Mouse (Mus musculus) testis, adult 2 months (tissue): ENCODE measurements around the gene Sart1. TPM values are rescaled to one million over a fixed set of nuclear protein-coding genes. Genes with fewer than 3 reads are reported as not detected.
"Not testable (repeated sequence)": the region's sequence is repeated elsewhere in the genome, so short reads cannot be mapped to it uniquely, and the experiment has no call there.

Experiments used
- H3K27ac ChIP-seq: fragments of 200-500 bp; 2 replicates; pipeline ENCODE4 v1.5.1; 2012; ENCODE audit warnings: low read depth, low read length; ENCODE audit not compliant: control insufficient read depth, insufficient read depth
- H3K27me3 ChIP-seq: fragments of 200-500 bp; 2 replicates; pipeline ENCODE4 v1.6.1; 2012; ENCODE audit warnings: mild to moderate bottlenecking, low read length, moderate library complexity; ENCODE audit not compliant: control insufficient read depth, insufficient read depth
- H3K36me3 ChIP-seq: fragments of 200-500 bp; 2 replicates; pipeline ENCODE4 v1.6.1; 2012; ENCODE audit warnings: mild to moderate bottlenecking, low read length; ENCODE audit not compliant: control insufficient read depth, insufficient read depth
- H3K4me1 ChIP-seq: fragments of 200-500 bp; 2 replicates; pipeline ENCODE4 v1.6.1; 2012; ENCODE audit warnings: low read length; ENCODE audit not compliant: control insufficient read depth, insufficient read depth
- H3K4me3 ChIP-seq: fragments of 200-500 bp; 2 replicates; pipeline ENCODE4 v1.5.1; 2012; ENCODE audit warnings: low read depth, mild to moderate bottlenecking, low read length, moderate library complexity, mixed read lengths; ENCODE audit not compliant: control insufficient read depth
- CTCF ChIP-seq: fragments of 200-500 bp; IDR thresholded peaks from 2 replicates; pipeline ENCODE4 v1.5.1; 2012; ENCODE audit warnings: low read depth, mild to moderate bottlenecking, inconsistent platforms, low read length, moderate library complexity; ENCODE audit not compliant: control insufficient read depth, insufficient read depth, insufficient replicate concordance
- POLR2A ChIP-seq: fragments of 200-500 bp; IDR thresholded peaks from 2 replicates; pipeline ENCODE4 v1.6.1; 2012; ENCODE audit warnings: low read depth, mild to moderate bottlenecking, inconsistent platforms, low read length, moderate library complexity; ENCODE audit not compliant: control insufficient read depth
- polyA plus RNA-seq: library from polyadenylated mRNA; depleted of rRNA; stranded (reverse); fragments of >200 nt; gene quantifications from 2 replicates; pipeline ENCODE4 v1.2.3, GENCODE M21; 2012

Gene Sart1
- polyA plus RNA-seq, 1 experiment: 32.8 TPM

- H3K27ac ChIP-seq: peak within 1 kb of the TSS; percentile 87
- no peaks in the 10 kb centered on the region for H3K27me3 ChIP-seq
- H3K4me3 ChIP-seq: peak within 1 kb of the TSS; percentile 80
- H3K4me1 ChIP-seq: peaks cover 9% of the 10 kb centered on the region
- H3K36me3 ChIP-seq: no peaks in the 10 kb centered on the region
- TF ChIP-seq POLR2A (peak; percentile 67; the same call in 1 of the 2 replicates), CTCF (peak; percentile 12; the same call in 1 of the 2 replicates)
These were observed 13.8 kb upstream of the Sart1 start, which contains the start of gene Tsga10ip for GRCm38 (mm10) chr19:5402293-5402692. Gene Tsga10ip (minus strand): TSS chr19:5402526.

- peak overlapping the region; percentile 35 for H3K4me3 ChIP-seq
- H3K27me3 ChIP-seq, H3K4me1 ChIP-seq, H3K36me3 ChIP-seq, H3K27ac ChIP-seq: not testable (repeated sequence)
These were observed 12.6 kb upstream of the Sart1 start for GRCm38 (mm10) chr19:5401073-5401472.

- Histone ChIP-seq H3K4me3 (no peak overlapping the region), H3K27ac (no peak overlapping the region), H3K36me3 (no peaks in the 10 kb centered on the region), H3K27me3 (no peaks in the 10 kb centered on the region), H3K4me1 (no peaks in the 10 kb centered on the region; the same call in 1 of the 2 replicates)
- no peak for TF ChIP-seq CTCF
- TF ChIP-seq POLR2A: no peak
These were observed 6.9 kb upstream of the Sart1 start for GRCm38 (mm10) chr19:5395371-5395770.

GRCm38 (mm10) chr19:5394168-5394567 lies 5.7 kb upstream of the Sart1 start:
- H3K4me3 ChIP-seq: no peak overlapping the region
- H3K27me3 ChIP-seq: no peaks in the 10 kb centered on the region
- no peaks in the 10 kb centered on the region; the same call in 1 of the 2 replicates for H3K36me3 ChIP-seq
- H3K27ac ChIP-seq: no peak overlapping the region
- peaks cover 10% of the 10 kb centered on the region for H3K4me1 ChIP-seq
- TF ChIP-seq CTCF: no peak
- TF ChIP-seq POLR2A: no peak

GRCm38 (mm10) chr19:5392892-5393291 lies 4.4 kb upstream of the Sart1 start:
- Histone ChIP-seq H3K4me3 (no peak overlapping the region), H3K27me3 (no peaks in the 10 kb centered on the region), H3K36me3 (no peaks in the 10 kb centered on the region; the same call in 1 of the 2 replicates), H3K4me1 (peaks cover 10% of the 10 kb centered on the region), H3K27ac (0 out of 2 replicates have a peak overlapping the region, but pooled peaks have one; percentile 12)
- TF ChIP-seq CTCF (no peak), POLR2A (no peak)

GRCm38 (mm10) chr19:5390416-5390815 lies 1.9 kb upstream of the Sart1 start:
- TF ChIP-seq POLR2A (no peak), CTCF (no peak)
- Histone ChIP-seq H3K27ac (peak overlapping the region; percentile 92), H3K27me3 (no peaks in the 10 kb centered on the region), H3K4me1 (peaks cover 10% of the 10 kb centered on the region), H3K4me3 (peak overlapping the region; percentile 86), H3K36me3 (no peaks in the 10 kb centered on the region; the same call in 1 of the 2 replicates)

- TF ChIP-seq POLR2A (no peak), CTCF (no peak)
- H3K36me3 ChIP-seq: no peaks in the 10 kb centered on the region; the same call in 1 of the 2 replicates
- H3K27me3 ChIP-seq: no peaks in the 10 kb centered on the region
- H3K4me1 ChIP-seq: peaks cover 10% of the 10 kb centered on the region
- H3K27ac ChIP-seq: peak overlapping the region; percentile 92
- peak overlapping the region; percentile 86 for H3K4me3 ChIP-seq
These were observed 1.1 kb upstream of the Sart1 start for GRCm38 (mm10) chr19:5389647-5390046.

GRCm38 (mm10) chr19:5388011-5388441 lies 477 bp downstream of the Sart1 start:
- Histone ChIP-seq H3K4me3 (peak overlapping the region; percentile 86), H3K27ac (peak overlapping the region; percentile 87)
- no peak for TF ChIP-seq CTCF
- no peak for TF ChIP-seq POLR2A

More at GRCm38 (mm10) chr19:5388011-5388441, 477 bp downstream of the Sart1 start:
- Histone ChIP-seq H3K36me3 (peaks cover 4% of the 10 kb centered on the region), H3K4me1 (peaks cover 10% of the 10 kb centered on the region), H3K27me3 (no peaks in the 10 kb centered on the region)
